Mouse (Mus musculus) kidney, postnatal 36 days (tissue): ENCODE measurements around the gene Ost4.

ENCODE experiments used
- DNase-seq, 2 experiments: peaks; one replicate each; pipeline ENCODE4 v3.0.0; 2021 to 2022; ENCODE audit warnings: mixed read lengths in 2 of 2

Gene Ost4

DNA sequence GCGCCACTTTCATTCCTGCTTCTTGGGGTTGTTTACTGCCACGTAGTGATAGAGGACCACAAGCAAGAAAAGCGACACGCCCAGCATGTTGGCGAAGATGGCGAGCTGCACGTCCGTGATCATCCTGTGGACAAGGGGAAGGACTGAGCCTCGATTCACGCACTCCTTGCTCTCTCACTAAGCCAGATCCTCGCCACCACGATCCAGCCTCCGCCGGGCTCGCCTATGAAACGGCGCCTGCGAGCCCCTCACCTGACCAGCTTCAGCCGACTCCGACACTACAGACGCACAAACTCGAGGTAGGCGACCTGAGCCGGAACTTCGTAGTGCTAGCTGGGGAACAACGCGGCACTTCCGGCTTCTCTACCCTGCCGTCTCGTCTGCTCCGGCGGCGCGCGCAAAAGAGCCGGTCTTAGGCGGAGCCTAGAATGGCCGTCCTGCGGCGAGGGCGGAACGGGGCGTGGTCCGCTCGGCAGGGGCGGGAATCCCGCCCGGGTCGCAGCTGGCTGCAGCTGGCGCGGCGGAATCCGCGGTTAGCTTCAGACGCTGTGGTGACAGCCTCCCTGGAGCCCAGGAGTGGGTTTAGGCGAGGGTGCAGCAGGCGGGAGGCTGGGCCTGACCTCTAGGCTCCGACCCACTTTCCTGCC is at the start of gene Ost4:
TSS of gene Ost4 (minus strand) at position 376 of the 647 bp plus-strand sequence.
- DNase-seq, result peak; percentile 98 to 99

DNA sequence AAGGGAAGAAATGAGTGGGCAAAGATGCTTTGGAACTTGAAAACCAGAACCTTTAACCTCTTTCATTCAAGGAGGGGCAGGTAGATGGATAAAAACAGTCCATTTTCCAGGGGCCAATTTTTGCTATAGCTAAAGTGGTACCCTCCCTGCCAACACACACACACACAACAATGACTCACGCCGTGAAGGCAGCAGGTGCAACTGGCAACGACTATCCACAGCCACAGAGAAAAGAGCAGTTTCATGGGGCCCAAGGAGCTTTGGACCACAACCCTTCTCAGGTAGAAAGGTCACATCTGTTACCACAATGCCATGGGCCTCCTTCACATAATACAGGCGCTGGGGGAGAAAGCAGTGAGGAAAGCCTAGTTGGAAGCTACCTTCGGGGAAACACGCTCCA is 48.2 kb upstream of the Ost4 start:
- no peak for DNase-seq

DNA sequence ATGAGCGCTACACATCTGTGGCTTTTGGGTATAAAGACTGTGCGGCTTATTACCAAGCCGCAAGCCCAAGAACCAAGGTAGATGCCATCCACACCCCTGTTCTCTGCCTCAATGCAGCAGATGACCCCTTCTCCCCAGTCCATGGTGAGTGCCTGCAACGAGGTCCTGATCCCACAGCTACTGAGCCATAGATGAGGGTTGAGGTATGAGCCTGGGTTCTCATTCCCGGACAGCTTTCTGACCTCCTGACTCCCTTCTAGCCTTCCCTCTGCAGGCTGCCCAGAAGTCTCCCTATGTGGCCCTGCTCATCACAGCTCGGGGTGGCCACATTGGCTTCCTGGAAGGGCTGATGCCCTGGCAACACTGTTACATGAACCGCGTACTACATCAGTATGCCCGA is 47.0 kb upstream of the Ost4 start:
- DNase-seq, result no peak

DNA sequence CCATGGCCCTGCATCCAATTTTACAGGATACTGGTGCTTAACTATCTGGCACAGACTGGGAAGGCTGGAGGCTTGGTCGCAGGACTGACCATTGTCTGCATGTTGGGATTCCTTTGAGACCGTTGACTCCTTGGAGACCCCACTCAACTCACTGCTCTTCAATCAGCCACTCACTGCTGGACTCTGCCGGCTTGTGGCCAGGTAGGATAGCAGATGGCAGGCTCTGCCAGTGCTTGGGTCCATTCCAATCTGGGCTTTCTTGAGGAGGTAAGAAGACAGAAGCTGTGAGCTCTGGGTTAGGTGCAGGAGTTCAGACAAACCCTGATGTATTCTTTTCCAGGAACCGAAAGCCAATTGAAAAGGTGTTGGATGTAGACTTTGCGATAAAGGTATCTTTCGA is 46.5 kb upstream of the Ost4 start:
- DNase-seq, result no peak

DNA sequence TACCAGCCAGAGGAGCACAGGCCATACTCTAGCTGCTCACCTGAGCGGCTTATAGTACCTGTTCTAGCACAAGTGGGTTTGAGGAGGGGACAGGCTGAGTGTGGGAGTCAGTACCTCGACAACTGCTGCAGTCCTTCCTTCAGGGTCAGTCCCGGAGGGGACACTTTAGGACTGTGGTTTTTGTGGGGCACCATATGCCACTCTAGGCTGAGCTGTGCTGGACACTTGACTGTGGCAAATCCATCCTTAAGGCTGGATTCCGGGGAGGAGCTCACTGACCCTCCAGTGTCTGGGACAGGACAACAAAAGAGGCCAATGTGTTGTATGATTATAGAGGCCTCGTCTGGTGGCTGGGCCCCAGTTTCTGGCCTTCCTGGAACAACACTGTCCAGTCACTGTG is 45.0 kb upstream of the Ost4 start:
- no peak for DNase-seq

DNA sequence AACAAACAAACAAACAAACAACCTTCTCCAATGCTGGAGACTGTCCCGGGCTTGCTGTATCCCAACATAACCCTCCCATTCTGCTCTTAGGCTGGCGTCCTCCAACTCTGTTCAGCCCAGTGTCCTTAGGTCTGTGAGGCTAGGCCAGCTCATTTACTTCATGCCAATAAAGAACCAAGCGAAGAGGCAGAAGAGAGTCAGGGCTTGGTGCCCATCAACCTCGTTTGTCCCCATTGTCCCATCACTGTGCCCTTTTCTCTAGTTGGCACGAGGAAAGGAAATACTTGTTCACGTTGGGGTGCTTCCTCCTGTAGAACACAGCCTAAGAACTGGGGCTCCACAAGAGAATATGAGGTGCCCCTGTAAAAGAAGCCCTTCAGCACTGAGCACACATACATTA is 44.1 kb upstream of the Ost4 start:
- no peak for DNase-seq

DNA sequence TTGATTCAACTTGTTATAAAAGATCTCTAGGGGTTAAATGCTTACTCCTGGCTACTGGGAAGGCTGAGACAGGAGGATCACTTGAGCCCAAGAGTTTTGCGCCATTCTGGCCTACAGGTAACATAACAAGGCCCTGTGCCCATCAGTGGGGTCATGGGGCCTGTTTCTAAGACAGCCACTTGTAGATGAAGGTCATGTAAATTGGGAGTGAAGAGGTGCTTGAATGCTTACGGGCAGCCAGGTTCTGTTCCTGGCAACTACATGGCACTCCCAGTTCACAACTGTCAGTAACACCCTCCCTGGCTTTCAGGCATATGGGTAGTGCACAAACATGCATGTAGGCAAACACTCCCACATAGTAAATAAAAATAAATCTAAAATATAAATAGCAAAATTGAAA is 43.3 kb upstream of the Ost4 start:
- no peak for DNase-seq

DNA sequence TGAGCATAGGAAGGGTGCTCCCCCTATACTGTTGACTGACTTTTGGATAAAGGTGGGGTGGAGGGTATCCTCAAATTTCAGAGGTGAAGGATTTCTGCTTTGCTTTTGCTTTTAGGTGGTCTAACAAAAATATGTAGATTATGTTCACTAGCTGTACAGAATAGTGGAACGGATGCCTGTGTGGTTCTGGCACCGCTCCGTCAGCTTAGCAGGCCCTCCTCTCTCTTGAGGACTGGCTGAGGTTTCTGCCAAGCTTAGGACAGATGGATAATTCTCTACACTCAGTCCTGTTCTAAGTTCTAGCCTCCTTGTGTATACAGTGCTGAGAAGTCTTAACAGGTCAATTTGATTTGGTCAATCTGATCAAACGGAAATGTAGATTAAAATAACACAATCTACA is 42.9 kb upstream of the Ost4 start:
- DNase-seq, result no peak

DNA sequence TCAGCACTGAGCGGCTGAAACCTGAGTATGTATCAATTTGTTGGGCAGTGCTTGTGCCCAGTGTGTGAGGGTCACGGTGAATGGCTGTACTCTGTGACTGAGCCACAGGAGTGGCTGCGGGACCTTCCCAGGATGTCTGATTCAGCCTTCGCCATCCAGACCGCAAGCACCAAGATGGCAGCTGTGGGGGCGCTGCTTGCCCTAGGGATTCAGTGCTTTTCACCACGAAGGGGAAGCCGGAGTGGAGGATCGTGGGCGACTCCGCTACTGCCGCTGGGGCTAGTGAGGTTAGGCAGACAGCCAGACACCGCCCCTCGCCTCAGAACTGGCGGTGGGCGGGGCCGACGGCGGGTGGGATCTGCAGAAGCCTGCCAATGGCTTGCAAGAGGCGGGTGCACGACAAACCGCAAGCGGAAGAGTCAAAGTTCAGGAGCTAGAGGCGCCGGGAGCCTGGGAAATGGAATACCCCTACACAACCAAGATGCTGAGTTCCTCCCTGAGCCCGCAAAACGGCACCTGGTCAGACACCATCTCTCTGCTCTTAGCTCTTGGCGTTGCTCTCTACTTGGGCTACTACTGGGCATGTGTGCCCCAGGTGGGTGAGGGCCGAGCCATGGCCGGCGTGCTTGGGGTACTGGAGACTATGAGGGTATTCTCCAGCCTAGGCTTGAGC is 42.2 kb upstream of the Ost4 start:
- peak; percentile 96 to 98 for DNase-seq

DNA sequence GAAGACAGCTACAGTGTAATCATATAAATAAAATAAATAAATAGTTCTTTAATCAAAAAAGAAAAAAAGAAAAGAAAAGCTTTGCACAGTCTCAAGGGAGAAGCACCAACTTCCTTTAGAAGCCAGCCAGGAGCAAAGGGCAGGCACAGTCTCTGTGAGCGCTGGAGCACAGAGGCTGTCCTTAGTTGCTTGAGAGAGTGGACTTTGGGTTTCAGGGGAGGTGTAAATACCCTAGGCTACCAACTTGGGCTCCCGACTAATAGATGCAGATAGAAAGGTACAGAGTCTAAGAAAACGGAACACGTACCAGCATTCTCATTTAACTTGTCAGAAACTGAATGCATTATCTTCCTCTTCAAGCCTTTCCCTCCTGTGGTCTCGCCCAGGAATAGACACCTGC is 41.0 kb upstream of the Ost4 start:
- DNase-seq, result peak; percentile 65 to 79

DNA sequence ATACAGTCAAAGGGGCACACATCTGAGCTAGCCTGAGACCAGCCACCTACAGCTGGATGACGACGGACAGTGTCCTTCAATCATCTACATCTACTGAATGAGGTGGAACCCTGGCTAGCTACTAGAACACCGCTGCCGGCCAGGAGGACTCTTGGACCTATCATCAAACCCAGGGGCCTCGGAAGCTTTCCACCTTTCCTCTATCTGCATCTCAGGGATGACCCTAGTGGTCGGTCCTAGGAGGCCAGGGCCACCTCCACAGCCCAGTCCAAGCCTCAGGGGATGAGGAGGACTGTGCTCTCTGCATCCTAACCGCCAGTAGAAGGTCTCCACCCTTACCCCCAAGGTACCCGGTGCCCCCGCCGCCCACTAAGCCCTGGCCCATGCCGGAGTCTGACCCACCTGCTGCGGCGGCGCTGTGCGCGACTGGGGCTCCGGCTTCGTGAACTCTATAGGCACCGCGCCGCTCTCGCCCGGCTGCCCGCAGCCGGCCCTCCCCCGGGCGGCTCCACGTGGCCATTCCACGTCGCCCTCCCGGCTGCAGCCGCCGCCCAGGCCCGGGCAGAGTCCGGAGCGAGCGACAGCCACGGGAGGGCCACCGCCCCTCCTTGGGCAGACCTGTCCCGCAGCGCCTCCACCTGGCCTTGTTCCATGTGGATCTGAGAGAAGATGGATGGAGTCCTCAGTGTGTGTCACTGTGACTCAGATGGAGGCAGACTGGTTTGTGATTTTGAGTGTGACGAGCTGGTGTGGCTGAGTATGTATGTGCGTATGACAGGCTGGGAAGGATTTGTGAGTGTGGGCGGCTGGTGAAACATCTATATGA is 37.6 kb upstream of the Ost4 start, which contains the start of gene Cgref1:
TSS of gene Cgref1 (minus strand) at position 636 of the 826 bp plus-strand sequence.
- DNase-seq, result peak; percentile 86 to 88

DNA sequence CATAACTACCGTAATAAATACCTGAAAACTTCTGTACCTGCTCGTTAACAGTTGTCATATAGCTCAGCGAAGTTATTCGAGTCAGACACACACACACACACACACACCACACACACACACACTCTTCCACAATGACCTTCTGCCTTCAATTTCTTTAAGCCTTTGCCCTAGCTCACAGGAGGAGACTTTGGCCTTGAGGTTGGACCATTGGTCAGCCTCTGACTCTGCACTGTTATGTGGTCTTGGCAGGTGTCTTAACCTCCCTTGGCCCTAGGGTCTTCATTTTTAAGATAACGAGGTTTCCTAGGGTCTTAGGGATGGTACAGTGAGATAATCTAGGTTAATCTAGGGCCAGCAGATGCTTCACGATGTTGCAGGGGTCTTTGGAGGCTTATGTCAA is 36.8 kb upstream of the Ost4 start:
- DNase-seq, result peak; percentile 59 to 70

DNA sequence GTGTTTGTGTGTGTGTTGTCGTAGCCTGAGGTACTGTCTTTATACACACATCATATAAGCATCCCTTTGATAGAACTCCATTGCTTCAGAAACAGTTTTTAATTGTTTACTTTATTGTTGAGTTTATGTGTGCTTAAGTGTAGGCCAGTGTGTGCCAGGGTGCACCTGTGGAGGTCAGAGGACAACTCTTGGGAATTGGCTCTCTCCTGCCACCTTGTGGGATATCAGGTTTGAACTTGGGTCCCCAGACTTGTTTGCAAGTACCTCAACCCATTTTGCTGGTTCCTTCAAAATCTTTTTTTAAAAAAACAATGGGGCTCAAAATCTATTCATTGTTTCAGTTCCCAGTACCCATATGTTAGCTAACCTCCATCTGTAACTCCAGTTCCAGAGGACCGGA is 35.4 kb upstream of the Ost4 start:
- peak; percentile 66 to 81 for DNase-seq

DNA sequence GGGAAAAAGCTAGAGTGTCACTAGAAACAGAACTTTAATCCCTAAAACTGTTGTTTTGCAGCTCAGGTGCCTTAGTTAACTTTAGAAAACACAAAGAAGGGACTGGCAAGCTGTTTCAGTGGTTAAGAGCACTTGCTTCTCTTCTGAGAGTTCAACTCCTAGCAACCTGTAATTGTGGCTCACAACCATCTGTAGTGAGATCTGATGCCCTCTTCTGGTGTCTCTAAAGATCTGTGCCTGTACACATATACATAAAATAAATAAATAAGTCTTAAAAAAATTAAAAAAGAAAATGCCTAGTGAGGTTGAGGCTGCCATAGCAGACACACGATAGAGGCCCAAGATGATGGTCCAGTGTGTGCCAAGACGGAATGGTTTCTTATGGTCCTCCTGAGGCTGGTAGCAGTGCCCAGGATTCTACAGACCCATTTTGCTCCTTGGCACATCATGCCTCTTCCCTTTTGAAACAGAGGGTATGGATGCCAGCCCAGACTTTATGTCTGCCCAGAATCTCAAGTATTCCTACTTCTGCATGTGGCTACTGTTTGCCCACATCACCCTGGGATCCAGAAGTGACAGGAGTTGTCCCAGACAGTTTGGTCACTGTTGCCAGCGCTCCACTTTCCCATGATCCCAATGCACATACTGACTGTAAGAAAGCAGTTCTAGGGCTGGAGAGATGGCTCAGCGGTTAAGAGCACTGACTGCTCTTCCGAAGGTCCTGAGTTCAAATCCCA is 27.3 kb upstream of the Ost4 start:
- no peak for DNase-seq

DNA sequence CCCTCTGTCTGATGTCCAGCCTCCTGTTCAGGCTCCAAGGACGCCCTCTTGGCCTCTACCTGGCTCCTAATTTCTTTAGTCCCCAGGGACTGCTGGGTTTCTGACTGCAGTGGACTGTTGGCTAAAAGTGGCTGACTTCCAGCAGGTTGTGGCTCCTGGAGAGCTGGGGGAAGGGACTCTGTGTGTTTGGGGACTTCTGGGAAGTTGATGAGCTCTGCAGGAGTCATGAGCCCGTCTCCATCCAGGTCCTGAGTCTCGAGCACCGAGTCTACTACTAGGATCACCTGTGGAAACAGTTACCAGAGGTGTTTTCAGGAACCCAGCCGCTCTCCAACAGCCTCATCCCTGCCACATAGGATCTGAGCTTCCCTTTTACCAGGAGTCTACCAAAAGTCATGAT is 26.1 kb upstream of the Ost4 start:
- peak in 1 of 2 experiments; percentile 15 for DNase-seq

DNA sequence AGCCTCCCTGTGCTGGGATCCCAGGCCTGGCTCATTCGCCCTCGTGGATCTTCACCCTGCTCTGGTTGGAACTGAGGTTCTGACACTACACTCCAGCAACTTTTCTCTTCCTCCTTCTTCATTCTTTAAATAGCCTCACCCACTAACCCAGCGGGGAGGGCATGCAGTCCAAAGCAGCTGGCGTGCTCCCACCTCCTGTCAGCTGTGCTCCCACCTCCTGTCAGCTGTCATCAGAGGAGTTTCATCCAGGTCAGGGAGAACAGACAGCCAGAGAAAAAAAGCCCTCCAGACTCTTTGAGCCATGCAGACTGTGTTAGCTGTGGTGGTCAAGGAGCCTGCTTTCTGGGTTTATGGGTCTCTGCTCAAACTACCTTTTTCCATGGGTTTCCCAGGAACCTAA is 23.8 kb upstream of the Ost4 start:
- DNase-seq, result no peak

DNA sequence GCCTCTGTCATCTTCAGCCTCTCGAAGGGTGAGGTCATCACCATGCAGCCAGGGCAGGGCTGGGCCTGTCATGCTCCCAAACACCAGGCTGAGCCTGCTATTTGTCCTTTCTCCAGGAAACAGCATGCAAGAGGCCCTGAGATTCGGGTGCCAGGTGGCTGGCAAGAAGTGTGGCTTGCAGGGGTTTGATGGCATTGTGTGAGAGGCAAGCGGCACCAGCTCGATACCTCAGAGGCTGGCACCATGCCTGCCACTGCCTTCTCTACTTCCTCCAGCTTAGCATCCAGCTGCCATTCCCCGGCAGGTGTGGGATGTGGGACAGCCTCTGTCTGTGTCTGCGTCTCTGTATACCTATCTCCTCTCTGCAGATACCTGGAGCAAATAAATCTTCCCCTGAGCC is 23.3 kb upstream of the Ost4 start:
- peak in 1 of 2 experiments; percentile 22 for DNase-seq

DNA sequence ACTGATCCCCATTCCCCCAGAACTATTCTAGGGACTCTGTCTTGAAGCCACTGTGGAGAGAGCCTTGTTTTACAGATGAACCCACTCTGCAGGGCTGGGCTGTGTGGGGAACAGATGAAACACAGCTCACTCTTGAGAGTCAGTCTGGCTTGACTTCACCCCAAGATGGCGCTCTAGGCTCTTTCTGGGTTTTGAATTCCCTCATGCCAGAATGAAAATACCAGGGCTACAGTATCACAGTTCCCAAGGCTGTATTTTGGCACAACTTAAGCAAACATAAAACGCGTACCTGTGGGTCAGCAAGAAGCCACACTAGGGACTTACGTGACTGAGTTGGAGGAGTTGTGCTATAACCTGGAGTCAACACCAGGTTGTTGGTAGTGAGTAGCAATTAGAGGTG is 22.5 kb upstream of the Ost4 start:
- peak; percentile 72 to 88 for DNase-seq

DNA sequence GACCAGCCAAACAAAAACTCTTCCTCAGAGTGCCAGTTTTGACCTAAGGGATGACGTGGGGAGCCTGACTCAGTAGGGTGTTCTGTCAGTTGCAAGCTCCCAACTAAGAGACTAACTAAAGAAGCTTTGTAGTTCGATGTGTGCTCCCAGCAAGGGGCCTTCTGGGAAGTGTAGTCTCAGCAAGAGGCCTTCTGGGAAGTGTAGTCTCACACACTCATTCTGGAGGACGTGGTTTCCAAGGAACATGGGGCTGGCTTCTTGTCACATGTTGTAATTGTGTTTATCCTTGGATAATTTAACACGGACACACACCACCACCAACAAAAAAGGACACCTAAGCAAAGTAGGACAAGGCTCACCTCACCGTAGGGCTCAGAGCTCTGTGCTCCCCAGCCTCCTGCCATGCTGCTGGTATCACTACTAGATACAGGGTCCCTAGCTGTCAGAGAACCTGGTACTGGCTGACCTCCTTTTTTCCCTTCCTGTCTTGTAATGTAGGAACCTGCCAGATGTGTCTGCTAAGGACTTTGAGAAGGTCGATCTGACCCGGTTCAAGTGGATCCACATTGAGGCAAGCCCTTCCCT is 20.4 kb upstream of the Ost4 start:
- peak in 1 of 2 experiments; percentile 54 for DNase-seq

DNA sequence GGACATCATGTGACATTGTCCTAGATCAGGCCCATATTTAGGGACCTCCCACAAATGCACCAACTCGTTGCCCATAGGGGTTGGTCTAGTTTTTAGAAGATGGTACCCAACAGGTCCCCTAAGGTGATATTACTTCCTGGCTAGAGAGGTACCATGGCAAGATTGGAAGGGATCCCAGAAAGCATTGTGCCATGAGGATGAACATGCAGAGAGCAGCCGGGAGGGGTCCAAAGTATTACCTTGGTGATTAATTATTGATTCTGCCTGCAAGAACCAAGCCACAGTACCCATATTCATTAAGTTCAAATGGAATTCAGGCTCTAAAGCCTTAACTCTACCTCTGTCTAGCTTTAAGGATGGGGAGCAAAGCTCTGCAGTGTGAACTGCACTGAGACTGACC is 18.5 kb upstream of the Ost4 start:
- peak; percentile 74 to 90 for DNase-seq

DNA sequence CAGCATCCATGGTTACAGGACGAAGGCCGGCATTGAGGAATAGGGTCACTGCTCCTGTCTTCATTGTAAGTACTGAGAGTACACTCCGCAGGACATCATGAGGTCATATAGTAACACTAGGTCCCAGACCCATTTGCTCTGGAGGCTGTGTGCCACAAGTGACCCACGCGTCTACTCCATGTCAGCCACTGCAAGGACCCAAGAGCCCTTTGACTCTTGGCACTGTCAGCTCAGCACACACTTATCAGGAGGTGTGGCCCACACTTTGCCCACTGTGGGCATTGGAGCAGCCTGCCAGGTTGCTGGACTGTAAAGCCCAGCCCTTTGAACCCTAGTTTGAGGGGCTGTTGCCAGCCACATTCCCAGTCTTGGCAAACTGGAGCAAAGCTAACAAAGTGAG is 17.6 kb upstream of the Ost4 start:
- DNase-seq, result peak; percentile 84 to 93

DNA sequence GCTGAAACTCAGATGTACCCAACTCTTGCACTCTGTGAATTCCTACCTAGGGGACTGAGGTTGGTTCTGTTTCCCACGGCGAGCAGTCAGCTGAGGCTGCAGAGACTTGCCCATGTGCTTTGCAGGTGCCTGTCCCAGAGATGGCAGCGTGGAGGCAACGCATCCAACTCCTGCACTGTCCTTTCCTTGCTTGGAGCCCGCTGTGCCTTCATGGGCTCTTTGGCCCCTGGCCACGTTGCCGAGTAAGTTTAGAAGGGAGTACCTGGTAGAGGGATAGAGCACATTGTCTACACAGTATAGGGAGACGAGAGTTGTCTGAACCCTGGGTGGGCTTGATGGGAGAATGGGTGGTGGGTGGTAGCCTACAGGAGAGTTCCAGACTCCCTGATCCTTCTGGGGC is 17.0 kb upstream of the Ost4 start:
- DNase-seq, result peak in 1 of 2 experiments; percentile 56

DNA sequence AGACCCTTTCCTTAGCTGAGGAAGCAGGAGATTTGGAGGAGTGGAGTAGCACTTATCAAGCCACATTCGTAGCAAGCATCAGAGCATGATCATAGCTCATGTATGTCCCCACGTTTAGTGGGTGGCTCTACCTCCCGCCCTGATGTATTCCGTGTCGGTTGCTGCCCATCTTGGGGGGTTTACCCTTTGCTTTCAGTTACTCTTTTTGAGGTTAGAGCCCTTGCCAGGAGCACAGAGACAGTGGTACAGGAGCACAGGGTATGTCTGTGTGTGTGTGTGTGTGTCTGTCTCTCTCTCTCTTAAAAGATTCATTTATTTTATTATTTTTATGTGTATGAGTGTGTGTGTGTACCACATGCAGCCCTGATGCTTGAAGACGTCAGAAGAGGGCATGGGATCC is 15.5 kb upstream of the Ost4 start:
- DNase-seq, result no peak
